Mouse (Mus musculus): ENCODE measurements around the gene Ppp1r12c. TPM values are rescaled to one million over a fixed set of nuclear protein-coding genes. Genes with fewer than 3 reads are reported as not detected.
A peak's percentile ranks its signal among the peaks of the same experiment; 100 is the strongest.

Gene Ppp1r12c
- total and polyA plus RNA-seq, 2 experiments from 2014 or later = 34.6 to 75.5 TPM

GRCm38 (mm10) chr7:4478021-4478795 is 23.3 kb downstream of the Ppp1r12c start:
- ATAC-seq (ENCODE audit: low FRiP score) (peak; percentile 88), DNase-seq (ENCODE audit: low spot score) (peak; percentile 89)
- Histone ChIP-seq H3K27me3 (ENCODE audit: insufficient read depth, low read length) (peaks cover 23% of the 10 kb centered on the region), H3K9ac (replicated peaks; ENCODE audit: low read length, poor library complexity, severe bottlenecking) (peak overlapping the region; percentile 37), H3K36me3 (ENCODE audit: insufficient read depth, low read length) (peaks cover 24% of the 10 kb centered on the region), H3K9me3 (ENCODE audit: low read length) (no peaks in the 10 kb centered on the region), H3K4me2 (ENCODE audit: low read depth, low read length, poor library complexity, severe bottlenecking) (peak overlapping the region; percentile 83), H3K4me3 (ENCODE audit: low read depth, low read length) (peak overlapping the region; percentile 44), H3K4me1 (ENCODE audit: insufficient read depth, low read length) (peaks cover 4% of the 10 kb centered on the region; the same call in 1 of the 2 replicates), H3K27ac (ENCODE audit: low read depth, low read length) (0 out of 2 replicates have a peak overlapping the region, but pooled peaks have one; percentile 7)
- TF ChIP-seq CTCF (IDR thresholded peaks at IDR 0.05) = peak; percentile 15; the same call in 1 of the 2 replicates
- WGBS = under 1% methylated on average over 39 of the region's 39 CpGs

- Histone ChIP-seq H3K27ac (ENCODE audit: low read depth, low read length) (no peak overlapping the region), H3K9ac (replicated peaks; ENCODE audit: low read length, poor library complexity, severe bottlenecking) (no peak overlapping the region), H3K36me3 (ENCODE audit: insufficient read depth, low read length) (no peaks in the 10 kb centered on the region), H3K4me2 (ENCODE audit: low read depth, low read length, poor library complexity, severe bottlenecking) (no peak overlapping the region), H3K27me3 (ENCODE audit: insufficient read depth, low read length) (peaks cover 32% of the 10 kb centered on the region), H3K4me1 (ENCODE audit: insufficient read depth, low read length) (peaks cover 3% of the 10 kb centered on the region; the same call in 1 of the 2 replicates), H3K9me3 (ENCODE audit: low read length) (no peaks in the 10 kb centered on the region), H3K4me3 (ENCODE audit: low read depth, low read length) (no peak overlapping the region)
- DNase-seq (ENCODE audit: low spot score) (no peak), ATAC-seq (ENCODE audit: low FRiP score) (no peak)
- WGBS = 14% methylated on average over 19 of the region's 19 CpGs
- TF ChIP-seq CTCF (IDR thresholded peaks at IDR 0.05) = no peak
Measured at GRCm38 (mm10) chr7:4473940-4474339, 27.5 kb downstream of the Ppp1r12c start.

- 1% methylated on average over 24 of the region's 24 CpGs for WGBS
- H3K9me3 ChIP-seq (ENCODE audit: low read length) = no peaks in the 10 kb centered on the region
- peak overlapping the region; percentile 65 for H3K9ac ChIP-seq (replicated peaks; ENCODE audit: low read length, poor library complexity, severe bottlenecking)
- H3K4me2 ChIP-seq (ENCODE audit: low read depth, low read length, poor library complexity, severe bottlenecking) = peak overlapping the region; percentile 71
- no peak overlapping the region for H3K27ac ChIP-seq (ENCODE audit: low read depth, low read length)
- ATAC-seq (ENCODE audit: low FRiP score) = peak; percentile 87
- peaks cover 29% of the 10 kb centered on the region for H3K27me3 ChIP-seq (ENCODE audit: insufficient read depth, low read length)
- peak; percentile 89 for DNase-seq (ENCODE audit: low spot score)
- no peaks in the 10 kb centered on the region for H3K4me1 ChIP-seq (ENCODE audit: insufficient read depth, low read length)
- H3K4me3 ChIP-seq (ENCODE audit: low read depth, low read length) = peak overlapping the region; percentile 49
- no peaks in the 10 kb centered on the region for H3K36me3 ChIP-seq (ENCODE audit: insufficient read depth, low read length)
- TF ChIP-seq CTCF (IDR thresholded peaks at IDR 0.05) = peak; percentile 88
Measured at GRCm38 (mm10) chr7:4471179-4471555, 30.3 kb downstream of the Ppp1r12c start.

- Histone ChIP-seq H3K4me3 (ENCODE audit: low read depth, low read length) (peak overlapping the region; percentile 49), H3K36me3 (ENCODE audit: insufficient read depth, low read length) (no peaks in the 10 kb centered on the region), H3K9me3 (ENCODE audit: low read length) (no peaks in the 10 kb centered on the region), H3K9ac (replicated peaks; ENCODE audit: low read length, poor library complexity, severe bottlenecking) (peak overlapping the region; percentile 65), H3K4me1 (ENCODE audit: insufficient read depth, low read length) (no peaks in the 10 kb centered on the region), H3K27me3 (ENCODE audit: insufficient read depth, low read length) (peaks cover 24% of the 10 kb centered on the region), H3K4me2 (ENCODE audit: low read depth, low read length, poor library complexity, severe bottlenecking) (peak overlapping the region; percentile 71), H3K27ac (ENCODE audit: low read depth, low read length) (peak overlapping the region; percentile 43)
- DNase-seq (ENCODE audit: low spot score) (peak; percentile 69), ATAC-seq (ENCODE audit: low FRiP score) (peak; percentile 54)
- no peak for TF ChIP-seq CTCF (IDR thresholded peaks at IDR 0.05)
- WGBS = 2% methylated on average over 35 of the region's 35 CpGs
Measured at GRCm38 (mm10) chr7:4470275-4471178, 31.0 kb downstream of the Ppp1r12c start.

GRCm38 (mm10) chr7:4467801-4468200 is 33.7 kb downstream of the Ppp1r12c start:
- ATAC-seq (ENCODE audit: low FRiP score) = no peak
- H3K36me3 ChIP-seq (ENCODE audit: insufficient read depth, low read length) = no peaks in the 10 kb centered on the region
- H3K27ac ChIP-seq (ENCODE audit: low read depth, low read length) = no peak overlapping the region
- WGBS = 73% methylated on average over 3 of the region's 3 CpGs
- peaks cover 8% of the 10 kb centered on the region; the same call in 1 of the 2 replicates for H3K27me3 ChIP-seq (ENCODE audit: insufficient read depth, low read length)
- H3K4me3 ChIP-seq (ENCODE audit: low read depth, low read length) = no peak overlapping the region
- H3K4me1 ChIP-seq (ENCODE audit: insufficient read depth, low read length) = no peaks in the 10 kb centered on the region
- no peaks in the 10 kb centered on the region for H3K9me3 ChIP-seq (ENCODE audit: low read length)
- H3K4me2 ChIP-seq (ENCODE audit: low read depth, low read length, poor library complexity, severe bottlenecking) = no peak overlapping the region
- DNase-seq (ENCODE audit: low spot score) = no peak
- no peak for TF ChIP-seq CTCF (IDR thresholded peaks at IDR 0.05)
- H3K9ac ChIP-seq (replicated peaks; ENCODE audit: low read length, poor library complexity, severe bottlenecking) = no peak overlapping the region
